In genomic region chr2:156179796-156180093, GRCm38 (mm10) we compare ENCODE assay signal across 8 mouse cellular contexts. TPM values are rescaled to one million over a fixed set of nuclear protein-coding genes. Genes with fewer than 3 reads are reported as not detected.
DNase-seq lines count a peak whose midpoint lies in the region; ATAC-seq and TF ChIP-seq lines count a peak whose summit lies in the region.

No protein-coding gene starts in this region.

- no peak for DNase-seq in cerebellum, adult 2 months
- DNase-seq in cerebellum, postnatal 10 days: no peak
- DNase-seq in spleen, adult 2 months (ENCODE audit: low read depth in 1 of 2, low spot score in 2 of 2): no peak
- DNase-seq in spleen, adult 18-20 months: no peak
- DNase-seq in liver, embryonic 11.5 days (ENCODE audit: low spot score): no peak
- DNase-seq in layer of hippocampus, adult 11-12 months (ENCODE audit: low spot score): no peak
- no peak for DNase-seq in cerebellum, adult 11-12 months

- no peaks in the 10 kb centered on the region for H3K9me3 ChIP-seq in liver, embryonic 11.5 days (ENCODE audit: control insufficient read depth, low read length)
- no peaks in the 10 kb centered on the region for H3K9me3 ChIP-seq in stomach, embryonic 16.5 days (replicated peaks; ENCODE audit: control insufficient read depth, low read length)

- H3K9ac ChIP-seq in liver, embryonic 11.5 days (ENCODE audit: low read depth, low read length): peak overlapping the region; percentile 100
- H3K9ac ChIP-seq in stomach, embryonic 16.5 days (ENCODE audit: low read length): peak overlapping the region; percentile 100

- ATAC-seq in liver, embryonic 11.5 days (replicated peaks; ENCODE audit: low FRiP score): 0 out of 2 replicates have a peak, but pooled peaks have one; percentile 13
- no peak; the same call in 1 of the 2 replicates for ATAC-seq in stomach, embryonic 16.5 days (ENCODE audit: insufficient read depth, low FRiP score)

- TF ChIP-seq CTCF in cerebellum, adult 2 months (IDR thresholded peaks at IDR 0.05; ENCODE audit: borderline replicate concordance, insufficient read depth, low read depth, low read length): no peak
- TF ChIP-seq CTCF in spleen, adult 2 months (IDR thresholded peaks at IDR 0.05; ENCODE audit: extremely low read depth, insufficient read depth, insufficient read length, insufficient replicate concordance): no peak

- no peaks in the 10 kb centered on the region for H3K27me3 ChIP-seq in cerebellum, adult 2 months (ENCODE audit: control insufficient read depth, insufficient read depth, low read length)
- H3K27me3 ChIP-seq in spleen, adult 2 months (ENCODE audit: control insufficient read depth, insufficient read depth, low read length): no peaks in the 10 kb centered on the region
- H3K27me3 ChIP-seq in liver, embryonic 11.5 days (replicated peaks; ENCODE audit: control insufficient read depth, insufficient read depth, low read length): no peaks in the 10 kb centered on the region
- no peaks in the 10 kb centered on the region for H3K27me3 ChIP-seq in stomach, embryonic 16.5 days (ENCODE audit: control insufficient read depth, insufficient read depth, low read length)

- peak overlapping the region; percentile 88 for H3K27ac ChIP-seq in cerebellum, adult 2 months (ENCODE audit: insufficient read depth, low read length)
- peak overlapping the region; percentile 98 for H3K27ac ChIP-seq in spleen, adult 2 months (ENCODE audit: insufficient read depth, low read length)
- peak overlapping the region; percentile 97 for H3K27ac ChIP-seq in liver, embryonic 11.5 days (ENCODE audit: low read depth, low read length)
- H3K27ac ChIP-seq in stomach, embryonic 16.5 days (ENCODE audit: low read length): peak overlapping the region; percentile 96

- peaks cover 15% of the 10 kb centered on the region for H3K36me3 ChIP-seq in spleen, adult 2 months (ENCODE audit: control insufficient read depth, insufficient read depth, low read length)
- H3K36me3 ChIP-seq in liver, embryonic 11.5 days (ENCODE audit: control insufficient read depth, insufficient read depth, low read length): peaks cover 8% of the 10 kb centered on the region
- peaks cover 14% of the 10 kb centered on the region; the same call in 1 of the 2 replicates for H3K36me3 ChIP-seq in stomach, embryonic 16.5 days (ENCODE audit: control insufficient read depth, insufficient read depth, low read length)

- peak overlapping the region; percentile 99 for H3K4me3 ChIP-seq in cerebellum, adult 2 months (replicated peaks; ENCODE audit: insufficient read depth, low read depth, low read length)
- peak overlapping the region; percentile 97 for H3K4me3 ChIP-seq in spleen, adult 2 months (ENCODE audit: extremely low read depth, insufficient read depth, insufficient read length)
- peak overlapping the region; percentile 100 for H3K4me3 ChIP-seq in liver, embryonic 11.5 days (ENCODE audit: low read depth, low read length)
- peak overlapping the region; percentile 79 for H3K4me3 ChIP-seq in stomach, embryonic 16.5 days (replicated peaks; ENCODE audit: low read length)

- H3K4me1 ChIP-seq in cerebellum, adult 2 months (ENCODE audit: control insufficient read depth, insufficient read depth, low read length): peaks cover 10% of the 10 kb centered on the region; the same call in 1 of the 2 replicates
- H3K4me1 ChIP-seq in spleen, adult 2 months (ENCODE audit: control insufficient read depth, insufficient read depth, insufficient read length): peaks cover 6% of the 10 kb centered on the region
- H3K4me1 ChIP-seq in liver, embryonic 11.5 days (replicated peaks; ENCODE audit: control insufficient read depth, insufficient read depth, low read length): peaks cover 19% of the 10 kb centered on the region
- H3K4me1 ChIP-seq in stomach, embryonic 16.5 days (ENCODE audit: control insufficient read depth, insufficient read depth, low read length): peaks cover 15% of the 10 kb centered on the region

- H3K4me2 ChIP-seq in liver, embryonic 11.5 days: peak overlapping the region; percentile 10; the same call in 1 of the 2 replicates
- H3K4me2 ChIP-seq in stomach, embryonic 16.5 days (ENCODE audit: low read depth, low read length): 0 out of 2 replicates have a peak overlapping the region, but pooled peaks have one; percentile 93

- WGBS in cerebellum, adult 2 months: under 1% methylated on average over 41 of the region's 41 CpGs
- under 1% methylated on average over 41 of the region's 41 CpGs for WGBS in spleen, adult 2 months
- WGBS in liver, embryonic 11.5 days: under 1% methylated on average over 41 of the region's 41 CpGs
- WGBS in stomach, embryonic 16.5 days: 0% methylated on average over 34 of the region's 41 CpGs

- TF ChIP-seq POLR2A in cerebellum, adult 2 months (IDR thresholded peaks at IDR 0.05; ENCODE audit: borderline replicate concordance, insufficient read depth, low read length): no peak
- no peak for TF ChIP-seq POLR2A in spleen, adult 2 months (IDR thresholded peaks at IDR 0.05; ENCODE audit: low read depth, low read length)

RNA-seq across cellular contexts. Expression of gene Rbm39, which starts 0.3 kb away (rescaled TPM):
- polyA plus RNA-seq in cerebellum, adult 2 months (2012; rRNA removed): 144 and 145 TPM in 2 replicates
- 57.7 and 71.7 TPM in 2 replicates for polyA plus RNA-seq in spleen, adult 2 months (2012; rRNA removed)
- 485 and 514 TPM in 2 replicates for polyA plus RNA-seq in liver, embryonic 11.5 days (2014; fragmentation: Nextera tagmentation; extraction: Ambion mirVana)
- polyA plus RNA-seq in stomach, embryonic 16.5 days (2015; fragmentation: Nextera tagmentation; extraction: Ambion mirVana): 504 and 551 TPM in 2 replicates

RNA-seq across cellular contexts. Expression of gene Phf20, which starts 16.5 kb away (rescaled TPM):
- polyA plus RNA-seq in cerebellum, adult 2 months (2012; rRNA removed): 44.6 and 48.3 TPM in 2 replicates
- 10.9 and 17.7 TPM in 2 replicates for polyA plus RNA-seq in spleen, adult 2 months (2012; rRNA removed)
- polyA plus RNA-seq in liver, embryonic 11.5 days (2014; fragmentation: Nextera tagmentation; extraction: Ambion mirVana): 33.8 and 42.9 TPM in 2 replicates
- 50.9 and 57.2 TPM in 2 replicates for polyA plus RNA-seq in stomach, embryonic 16.5 days (2015; fragmentation: Nextera tagmentation; extraction: Ambion mirVana)

RNA-seq across cellular contexts. Expression of gene Nfs1, which starts 35.8 kb away (rescaled TPM):
- 67.5 and 71.7 TPM in 2 replicates for polyA plus RNA-seq in cerebellum, adult 2 months (2012; rRNA removed)
- polyA plus RNA-seq in spleen, adult 2 months (2012; rRNA removed): 27.1 and 48.7 TPM in 2 replicates
- polyA plus RNA-seq in liver, embryonic 11.5 days (2014; fragmentation: Nextera tagmentation; extraction: Ambion mirVana): 87.5 and 91.4 TPM in 2 replicates
- 51.0 and 51.1 TPM in 2 replicates for polyA plus RNA-seq in stomach, embryonic 16.5 days (2015; fragmentation: Nextera tagmentation; extraction: Ambion mirVana)

RNA-seq across cellular contexts. Expression of gene Romo1, which starts 35.9 kb away (rescaled TPM):
- polyA plus RNA-seq in cerebellum, adult 2 months (2012; rRNA removed): 245 and 250 TPM in 2 replicates
- polyA plus RNA-seq in spleen, adult 2 months (2012; rRNA removed): 129 and 151 TPM in 2 replicates
- 371 and 439 TPM in 2 replicates for polyA plus RNA-seq in liver, embryonic 11.5 days (2014; fragmentation: Nextera tagmentation; extraction: Ambion mirVana)
- 302 and 344 TPM in 2 replicates for polyA plus RNA-seq in stomach, embryonic 16.5 days (2015; fragmentation: Nextera tagmentation; extraction: Ambion mirVana)

RNA-seq across cellular contexts. Expression of gene Gm28036, which starts 52.9 kb away (rescaled TPM):
- polyA plus RNA-seq in cerebellum, adult 2 months (2012; rRNA removed): 4.0 and 5.7 TPM in 2 replicates
- 1.1 and 1.7 TPM in 2 replicates for polyA plus RNA-seq in spleen, adult 2 months (2012; rRNA removed)
- 10.8 and 12.1 TPM in 2 replicates for polyA plus RNA-seq in liver, embryonic 11.5 days (2014; fragmentation: Nextera tagmentation; extraction: Ambion mirVana)
- polyA plus RNA-seq in stomach, embryonic 16.5 days (2015; fragmentation: Nextera tagmentation; extraction: Ambion mirVana): 12.3 and 19.8 TPM in 2 replicates
